Mouse (Mus musculus) heart, adult 2 months (tissue): ENCODE data around the gene Pld4. TPM values are rescaled to one million over a fixed set of nuclear protein-coding genes. Genes with fewer than 3 reads are reported as not detected.

ENCODE experiments used
- DNase-seq, 2 experiments: peaks; one replicate each; pipeline ENCODE4 v3.0.0; 2021
- H3K27ac ChIP-seq: fragments of 200-600 bp; 2 replicates; pipeline ENCODE4 v1.8.1; 2022
- H3K27me3 ChIP-seq: fragments of 200-500 bp; 2 replicates; pipeline ENCODE4 v1.6.1; 2012; ENCODE audit warnings: mild to moderate bottlenecking, low read length, inconsistent platforms, mixed read lengths; ENCODE audit not compliant: control insufficient read depth, insufficient read depth
- H3K36me3 ChIP-seq: fragments of 200-500 bp; 2 replicates; pipeline ENCODE4 v1.6.1; 2012; ENCODE audit warnings: low read length, inconsistent platforms; ENCODE audit not compliant: control insufficient read depth, insufficient read depth
- H3K4me1 ChIP-seq: fragments of 200-500 bp; 2 replicates; pipeline ENCODE4 v1.6.1; 2011; ENCODE audit warnings: low read length; ENCODE audit not compliant: control insufficient read depth, insufficient read depth
- H3K4me3 ChIP-seq: fragments of 200-600 bp; 2 replicates; pipeline ENCODE4 v1.8.1; 2022
- H3K79me2 ChIP-seq: fragments of 200-500 bp; replicated peaks from 2 replicates; pipeline ENCODE4 v1.6.1; 2012; ENCODE audit warnings: mild to moderate bottlenecking, inconsistent platforms, low read length, moderate library complexity, mixed read lengths; ENCODE audit not compliant: control insufficient read depth, insufficient read depth
- H3K9ac ChIP-seq: fragments of 200-500 bp; 2 replicates; pipeline ENCODE4 v1.6.1; 2012; ENCODE audit warnings: low read depth, mild to moderate bottlenecking, control low read depth, inconsistent platforms, low read length, mixed read lengths
- CTCF ChIP-seq: fragments of 200-600 bp; IDR thresholded peaks from 2 replicates; pipeline ENCODE4 v1.8.1; 2022; ENCODE audit warnings: antibody characterized with exemption, mild to moderate bottlenecking, moderate library complexity
- EP300 ChIP-seq: fragments of 200-500 bp; IDR thresholded peaks from 2 replicates; pipeline ENCODE4 v1.6.1; 2011; ENCODE audit warnings: low read depth, low read length, control low read depth; ENCODE audit not compliant: insufficient read depth
- POLR2A ChIP-seq: fragments of 200-500 bp; IDR thresholded peaks from 2 replicates; pipeline ENCODE4 v1.6.1; 2011; ENCODE audit warnings: mild to moderate bottlenecking, low read depth, low read length, control low read depth; ENCODE audit not compliant: insufficient read depth
- WGBS: fragments of 180-500 bp; shearing (Covaris S2); methylation state at CpG from one replicate; pipeline ENCODE4 v1.1.7; 2018; 5-methylcytosine and 5-hydroxymethylcytosine counted together
- intact Hi-C: fragments of 180-260 bp; cut with DNase I; formaldehyde crosslinking; loops from one replicate; pipeline ENCODE4 v1.15.1; 2025
- polyA plus RNA-seq: library from polyadenylated mRNA; depleted of rRNA; stranded (reverse); fragments of >200 nt; gene quantifications from 2 replicates; pipeline ENCODE4 v1.2.3, GENCODE M21; 2012
- total RNA-seq, 2 experiments: library from RNA; stranded (reverse); gene quantifications; 2 replicates each; pipeline ENCODE4 v1.2.3; 2021

The Pld4 gene
- total and polyA plus RNA-seq, 3 experiments = 6.6 to 23.5 (median 6.8) TPM

GRCm38 (mm10) chr12:112798716-112799115, 38.3 kb downstream of the Pld4 start:
- no peak for DNase-seq
- no peak overlapping the region for H3K27ac ChIP-seq
- peaks cover 9% of the 10 kb centered on the region for H3K4me1 ChIP-seq
- H3K9ac ChIP-seq = no peak overlapping the region
- no peaks in the 10 kb centered on the region for H3K79me2 ChIP-seq
- WGBS = 79% methylated on average over 5 of the region's 5 CpGs
- TF ChIP-seq EP300 (no peak), POLR2A (no peak), CTCF (no peak)
- no peaks in the 10 kb centered on the region for H3K36me3 ChIP-seq
- intact Hi-C loops = no loop called here
- no peak overlapping the region for H3K4me3 ChIP-seq
- H3K27me3 ChIP-seq = peaks cover 2% of the 10 kb centered on the region; the same call in 1 of the 2 replicates

GRCm38 (mm10) chr12:112799237-112799970, 38.9 kb downstream of the Pld4 start:
- TF ChIP-seq EP300 = no peak
- TF ChIP-seq POLR2A = no peak
- no peak for TF ChIP-seq CTCF
- intact Hi-C loops = no loop called here
- Histone ChIP-seq H3K79me2 (no peaks in the 10 kb centered on the region), H3K27me3 (peaks cover 2% of the 10 kb centered on the region; the same call in 1 of the 2 replicates), H3K4me3 (no peak overlapping the region), H3K9ac (no peak overlapping the region), H3K4me1 (peaks cover 3% of the 10 kb centered on the region; the same call in 1 of the 2 replicates), H3K27ac (no peak overlapping the region), H3K36me3 (no peaks in the 10 kb centered on the region)
- no peak for DNase-seq
- WGBS = 77% methylated on average over 10 of the region's 10 CpGs

DNA sequence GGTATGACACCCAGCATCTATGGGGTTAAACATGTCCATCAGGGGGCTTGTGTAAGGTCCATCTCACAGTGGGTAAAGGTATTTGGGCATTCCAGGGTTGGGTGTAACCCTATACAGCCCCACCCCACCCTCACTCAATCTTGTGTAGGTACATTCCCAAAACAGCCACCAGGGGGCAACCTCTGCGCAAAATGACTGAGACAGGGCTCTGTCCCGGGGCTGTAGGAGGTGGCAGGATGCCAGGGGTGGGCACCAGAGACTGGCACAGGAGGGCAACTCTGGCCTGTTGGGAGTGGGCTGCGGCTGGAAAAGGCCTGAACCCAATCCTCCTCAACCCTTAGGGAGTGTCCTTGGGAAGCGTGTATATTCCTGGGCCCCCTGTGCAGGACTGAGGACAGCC, 40.0 kb downstream of the Pld4 start:
- no peak overlapping the region for H3K27ac ChIP-seq
- no peak overlapping the region for H3K9ac ChIP-seq
- WGBS = 13% methylated on average over 4 of the region's 4 CpGs
- TF ChIP-seq EP300 = 0 out of 2 replicates have a peak, but pooled peaks have one; percentile 18
- peak; percentile 90 for TF ChIP-seq CTCF
- TF ChIP-seq POLR2A = no peak
- peaks cover 3% of the 10 kb centered on the region; the same call in 1 of the 2 replicates for H3K4me1 ChIP-seq
- peaks cover 2% of the 10 kb centered on the region; the same call in 1 of the 2 replicates for H3K27me3 ChIP-seq
- H3K4me3 ChIP-seq = no peak overlapping the region
- H3K36me3 ChIP-seq = no peaks in the 10 kb centered on the region
- intact Hi-C loops = loop anchor here (1.0 kb wide), 1 partner anchor 43 kb away; no protein-coding TSS in a partner anchor
- H3K79me2 ChIP-seq = no peaks in the 10 kb centered on the region
- DNase-seq = peak; percentile 68 to 75

DNA sequence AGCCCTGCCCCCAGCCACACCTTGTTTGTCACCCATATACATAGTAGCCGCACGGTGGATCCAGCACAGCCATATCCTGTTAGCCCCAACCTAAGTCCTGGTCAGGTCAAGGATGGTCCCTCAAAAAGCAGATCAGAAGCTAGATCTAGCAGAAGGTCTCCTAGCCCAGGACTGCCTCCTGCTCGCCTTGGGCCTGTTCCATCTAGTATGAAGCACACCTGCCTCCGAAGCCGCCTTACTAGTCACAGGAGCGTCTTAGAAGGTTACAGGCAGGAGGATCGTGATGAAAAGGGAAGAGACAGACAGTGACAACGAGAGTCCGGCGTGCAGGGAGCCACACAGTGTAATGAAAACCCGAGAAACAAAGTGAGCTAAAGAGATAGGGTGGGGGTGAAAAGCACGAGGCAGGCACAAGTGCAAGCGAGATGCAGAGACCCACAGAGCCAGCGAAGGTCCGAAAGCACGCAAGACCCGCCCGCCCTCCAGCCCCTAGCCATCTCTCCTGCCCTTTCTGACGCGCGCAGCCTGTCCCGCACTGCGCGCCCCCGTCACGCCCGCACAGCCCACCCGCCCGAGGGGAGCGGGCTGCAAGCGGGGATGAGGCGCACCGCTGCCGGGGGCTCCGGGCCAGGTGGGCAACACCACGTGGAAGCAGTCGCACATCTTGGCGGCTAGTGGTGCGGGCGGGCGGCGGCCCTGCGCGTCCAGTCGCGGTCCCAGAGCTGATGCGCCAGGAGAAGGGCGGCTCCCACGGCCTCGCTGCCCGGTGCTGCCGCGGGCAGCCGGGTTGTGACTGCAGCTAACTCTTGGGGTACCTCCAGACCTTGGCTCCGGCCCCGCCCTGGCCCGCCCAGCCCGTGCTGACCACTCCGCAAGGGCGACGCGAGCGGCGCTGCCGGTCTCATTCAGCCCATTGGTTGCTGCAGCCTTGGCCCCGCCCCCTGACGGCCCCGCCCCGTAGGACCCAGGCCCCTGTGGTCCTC, 41.7 kb downstream of the Pld4 start, which contains the start of gene Ahnak2:
Gene Ahnak2, minus strand, starts transcription at position 794 of the 983 bp plus-strand sequence.
- Histone ChIP-seq H3K36me3 (no peaks in the 10 kb centered on the region), H3K27ac (no peak within 1 kb of the TSS), H3K4me1 (peaks cover 3% of the 10 kb centered on the region; the same call in 1 of the 2 replicates), H3K9ac (peak within 1 kb of the TSS; percentile 61), H3K4me3 (peak within 1 kb of the TSS; percentile 39), H3K27me3 (peaks cover 2% of the 10 kb centered on the region; the same call in 1 of the 2 replicates), H3K79me2 (no peaks in the 10 kb centered on the region)
- 6% methylated on average over 62 of the region's 69 CpGs for WGBS
- intact Hi-C loops = no loop called here
- DNase-seq = no peak
- no peak for TF ChIP-seq POLR2A
- TF ChIP-seq EP300 = no peak
- TF ChIP-seq CTCF = no peak

GRCm38 (mm10) chr12:112802917-112803316, 42.5 kb downstream of the Pld4 start:
- DNase-seq = no peak
- Histone ChIP-seq H3K27me3 (peaks cover 2% of the 10 kb centered on the region; the same call in 1 of the 2 replicates), H3K4me1 (peaks cover 1% of the 10 kb centered on the region; the same call in 1 of the 2 replicates), H3K4me3 (no peak overlapping the region), H3K36me3 (no peaks in the 10 kb centered on the region), H3K79me2 (no peaks in the 10 kb centered on the region), H3K9ac (no peak overlapping the region), H3K27ac (no peak overlapping the region)
- intact Hi-C loops = no loop called here
- TF ChIP-seq POLR2A (no peak), EP300 (no peak), CTCF (no peak)
- WGBS = 60% methylated on average over 3 of the region's 3 CpGs
